Mouse (Mus musculus): ENCODE measurements around the gene Kndc1.

The Kndc1 gene

DNA sequence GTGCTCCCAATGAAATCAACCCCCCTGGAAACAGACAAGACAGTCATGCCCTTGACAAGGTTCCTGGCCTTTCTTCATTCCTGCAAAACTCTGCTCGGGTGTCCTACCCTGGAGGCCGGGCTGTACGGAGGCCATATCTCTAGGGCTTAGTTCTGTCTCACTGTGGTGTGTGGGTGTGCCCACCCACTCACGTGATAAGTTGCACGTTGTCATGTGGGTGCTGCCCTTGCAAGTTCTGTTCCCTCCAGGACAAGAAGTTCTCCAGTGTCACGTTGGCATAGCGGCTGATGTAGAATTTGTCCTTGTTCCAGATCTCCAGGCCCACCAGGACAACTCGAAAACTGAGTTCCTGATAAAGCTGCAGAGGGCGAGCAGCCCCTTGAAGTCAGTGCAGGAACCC, 93.8 kb downstream of the Kndc1 start:
- ChIA-PET CTCF (interaction anchor here in 1 of 4 experiments (1.1 to 1.3 kb wide), 2 partner anchors 18 to 94 kb away, joined by 3 to 5 read pairs; partner anchors contain the start of gene Kndc1), POLR2A (interaction anchor here in 3 of 4 experiments (0.6 to 1.2 kb wide), 3 partner anchors 15 to 70 kb away, joined by 3 to 4 read pairs (median 3); no protein-coding TSS in a partner anchor)

DNA sequence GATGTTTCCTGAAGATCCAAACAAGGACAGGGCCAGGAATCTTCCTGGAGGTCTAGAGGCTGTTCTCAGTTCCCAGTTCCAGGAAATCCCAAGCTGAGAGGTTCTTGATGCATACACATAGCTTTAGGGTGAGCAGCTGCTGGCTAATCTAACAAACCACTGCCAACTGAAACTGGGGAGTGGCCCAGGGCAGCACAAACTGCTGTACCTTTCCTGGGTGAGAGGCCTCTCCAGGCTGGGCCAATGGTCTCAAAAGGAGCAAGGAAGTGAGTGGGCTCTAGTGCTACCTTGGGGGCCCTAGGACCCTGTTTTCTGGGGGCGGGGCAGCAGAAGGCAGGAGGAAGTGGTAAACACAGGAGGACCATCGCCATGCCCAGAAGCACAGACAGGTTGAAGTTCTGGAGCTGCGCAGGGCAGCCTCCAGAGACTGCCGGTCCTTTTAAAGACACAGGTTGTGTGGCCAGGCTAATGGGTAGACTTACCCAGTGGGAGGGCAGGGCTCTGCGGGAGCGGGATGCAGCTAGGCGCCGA, 96.4 kb downstream of the Kndc1 start:
- POLR2A ChIA-PET = interaction anchor here in 3 of 4 experiments (0.5 to 3.1 kb wide), 7 partner anchors 9 to 619 kb away, joined by 3 to 12 read pairs (median 6); partner anchors contain the start of genes Tubgcp2 (in 1 of the 3) and Zfp511 (in 1 of the 3)
- CTCF ChIA-PET = interaction anchor here in 2 of 4 experiments (0.8 to 1.3 kb wide), 2 partner anchors 21 to 375 kb away, joined by 4 read pairs; no protein-coding TSS in a partner anchor
